Mouse (Mus musculus): ENCODE results near the gene Ttc21b.

DNA sequence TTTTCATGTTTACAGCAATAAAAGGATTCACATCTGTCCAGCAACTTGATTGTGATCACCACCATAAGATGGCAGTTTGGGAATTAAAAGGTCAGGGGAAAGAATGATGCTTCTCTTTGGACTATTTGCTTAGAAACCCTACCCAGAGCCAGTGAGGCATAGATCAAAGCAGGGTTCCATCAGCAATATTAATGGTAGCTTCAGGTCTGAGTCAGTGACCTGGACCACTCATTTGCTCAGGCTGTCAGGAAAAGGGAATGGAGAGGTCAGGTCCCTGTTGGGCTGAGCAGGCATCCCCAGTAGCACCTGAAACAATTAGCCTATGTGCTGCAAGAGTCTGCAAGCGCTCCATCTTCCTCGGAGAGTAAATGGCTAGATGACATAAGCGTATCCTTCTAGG lies 84.8 kb downstream of the Ttc21b start:
- TF ChIP-seq CTCF (conservative IDR thresholded peaks at IDR 0.05; ENCODE audit: insufficient read depth, insufficient read length, low read depth, low read length) (no peak), POLR2A (IDR thresholded peaks at IDR 0.05; ENCODE audit: low read depth, low read length) (no peak)
